In genomic region chr11:51521440-51521839, GRCm38 (mm10) we compare ENCODE assay signal across 23 mouse cellular contexts.
DNase-seq lines count a peak whose midpoint lies in the region; ATAC-seq and TF ChIP-seq lines count a peak whose summit lies in the region.
"Had no signal": no experiment of that assay in that cellular context is flagged by ENCODE, and none has a peak within 500 bp of the region (broad histone marks: within the 10 kb centered on the region; RNA-seq: fewer than 3 reads in every experiment).

No protein-coding gene starts in this region.

- TF ChIP-seq EP300 in heart, postnatal 0 days (IDR thresholded peaks at IDR 0.05; ENCODE audit: low read depth) = no peak

- peaks cover 3% of the 10 kb centered on the region; the same call in 1 of the 2 replicates for H3K4me1 ChIP-seq in heart, embryonic 11.5 days (ENCODE audit: control insufficient read depth, insufficient read depth, low read length)
- peaks cover 4 to 6% of the 10 kb centered on the region in 2 experiments; a peak in 2 of 4 replicates for H3K4me1 ChIP-seq in heart, embryonic 14.5 days (ENCODE audit: control insufficient read depth in 2 of 2, insufficient read depth in 2 of 2, low read length in 2 of 2)
- peaks cover 29% of the 10 kb centered on the region for H3K4me1 ChIP-seq in heart, embryonic 10.5 days
- no peaks in the 10 kb centered on the region; the same call in 1 of the 2 replicates for H3K4me1 ChIP-seq in heart, postnatal 0 days (ENCODE audit: control insufficient read depth, insufficient read depth)
- H3K4me1 ChIP-seq: forebrain, embryonic 13.5 days; hindbrain, embryonic 13.5 days had no signal

- H3K27me3 ChIP-seq in heart, embryonic 11.5 days (ENCODE audit: control insufficient read depth, insufficient read depth, low read length) = no peaks in the 10 kb centered on the region
- peaks cover 5% of the 10 kb centered on the region for H3K27me3 ChIP-seq in heart, embryonic 14.5 days (ENCODE audit: control insufficient read depth, insufficient read depth, low read length)
- peaks cover 21% of the 10 kb centered on the region; the same call in 1 of the 2 replicates for H3K27me3 ChIP-seq in heart, embryonic 10.5 days (ENCODE audit: insufficient read depth, poor library complexity, severe bottlenecking)
- H3K27me3 ChIP-seq in heart, postnatal 0 days (ENCODE audit: control insufficient read depth, insufficient read depth, low read length) = peaks cover 11% of the 10 kb centered on the region; the same call in 1 of the 2 replicates
- H3K27me3 ChIP-seq: forebrain, embryonic 13.5 days; hindbrain, embryonic 13.5 days; intestine, embryonic 15.5 days had no signal

- H3K9me3 ChIP-seq in heart, embryonic 11.5 days (replicated peaks; ENCODE audit: control insufficient read depth, low read length) = no peaks in the 10 kb centered on the region
- H3K9me3 ChIP-seq in heart, embryonic 14.5 days (ENCODE audit: control insufficient read depth, low read length) = no peaks in the 10 kb centered on the region
- no peaks in the 10 kb centered on the region for H3K9me3 ChIP-seq in heart, embryonic 10.5 days
- H3K9me3 ChIP-seq in heart, postnatal 0 days (replicated peaks; ENCODE audit: control insufficient read depth, low read length) = no peaks in the 10 kb centered on the region
- H3K9me3 ChIP-seq: forebrain, embryonic 10.5 days; forebrain, embryonic 13.5 days; hindbrain, embryonic 13.5 days; intestine, embryonic 15.5 days had no signal

- H3K9ac ChIP-seq in heart, embryonic 11.5 days (ENCODE audit: low read depth, low read length) = no peak overlapping the region
- H3K9ac ChIP-seq in heart, embryonic 14.5 days (ENCODE audit: low read length) = no peak overlapping the region
- H3K9ac ChIP-seq in heart, postnatal 0 days (replicated peaks; ENCODE audit: low read depth, low read length) = no peak overlapping the region
- H3K9ac ChIP-seq: forebrain, embryonic 13.5 days; hindbrain, embryonic 13.5 days; intestine, embryonic 15.5 days had no signal

- DNase-seq in heart, postnatal 25 days (ENCODE audit: low spot score) = no peak
- DNase-seq in heart, embryonic 10.5 days (ENCODE audit: low spot score) = no peak
- peak; percentile 61 for DNase-seq in heart, postnatal 0 days (ENCODE audit: low spot score)
- no peak for DNase-seq in heart, postnatal 10 days
- DNase-seq: adrenal gland, adult 8-10 months; adrenal gland, postnatal 36 days; cerebellum, adult 18-20 months; cerebellum, adult 9-10 months; cerebellum, postnatal 14 days; gastrocnemius, postnatal 10 days; gastrocnemius, postnatal 36 days; kidney, adult 11 months; kidney, adult 8-10 months had no signal

- ATAC-seq in heart, embryonic 11.5 days (replicated peaks; ENCODE audit: insufficient number of reproducible peaks, low FRiP score, low TSS enrichment) = 0 out of 2 replicates have a peak, but pooled peaks have one; percentile 63
- ATAC-seq in heart, embryonic 14.5 days (ENCODE audit: insufficient number of reproducible peaks, insufficient read depth, low FRiP score, low read depth) = peak; percentile 84
- ATAC-seq in heart, postnatal 0 days (ENCODE audit: insufficient read depth, low read depth) = peak; percentile 64
- ATAC-seq: activated CD4-positive, CD25-positive, alpha-beta regulatory T cell, adult 4 months; forebrain, embryonic 13.5 days; forebrain, embryonic 16.5 days; hindbrain, embryonic 16.5 days; intestine, embryonic 15.5 days had no signal

- no peak overlapping the region for H3K27ac ChIP-seq in heart, embryonic 11.5 days (ENCODE audit: low read depth, low read length)
- H3K27ac ChIP-seq in heart, embryonic 14.5 days (replicated peaks in 1 of 2; ENCODE audit: control insufficient read depth in 1 of 2, insufficient read depth in 1 of 2, low read depth in 2 of 2, low read length in 2 of 2) = peak overlapping the region; percentile 19 to 38; a peak in 1 of 4 replicates
- no peak overlapping the region for H3K27ac ChIP-seq in heart, embryonic 10.5 days
- H3K27ac ChIP-seq in heart, postnatal 0 days (ENCODE audit: low read depth) = no peak overlapping the region
- H3K27ac ChIP-seq: forebrain, embryonic 10.5 days; forebrain, embryonic 13.5 days; hindbrain, embryonic 10.5 days; hindbrain, embryonic 13.5 days; intestine, embryonic 15.5 days had no signal

- WGBS in heart, embryonic 11.5 days (ENCODE audit: insufficient replicate concordance) = 33% methylated on average over 3 of the region's 3 CpGs
- 22% methylated on average over 3 of the region's 3 CpGs for WGBS in heart, embryonic 14.5 days
- 38% methylated on average over 3 of the region's 3 CpGs for WGBS in heart, embryonic 10.5 days
- WGBS in heart, postnatal 0 days = 38% methylated on average over 3 of the region's 3 CpGs

- H3K4me2 ChIP-seq in heart, embryonic 11.5 days = no peak overlapping the region
- H3K4me2 ChIP-seq in heart, embryonic 14.5 days (ENCODE audit: low read length) = no peak overlapping the region
- H3K4me2 ChIP-seq in heart, postnatal 0 days (ENCODE audit: low read depth, low read length) = no peak overlapping the region
- H3K4me2 ChIP-seq: forebrain, embryonic 13.5 days; hindbrain, embryonic 13.5 days; intestine, embryonic 15.5 days had no signal

- H3K4me3 ChIP-seq in heart, embryonic 11.5 days (ENCODE audit: low read depth, low read length) = no peak overlapping the region
- H3K4me3 ChIP-seq in heart, embryonic 14.5 days (ENCODE audit: control insufficient read depth in 1 of 2, insufficient read depth in 1 of 2, low read depth in 1 of 2, low read length in 2 of 2) = no peak overlapping the region
- no peak overlapping the region for H3K4me3 ChIP-seq in heart, embryonic 10.5 days
- no peak overlapping the region for H3K4me3 ChIP-seq in heart, postnatal 0 days (ENCODE audit: low read depth, low read length)
- H3K4me3 ChIP-seq: forebrain, embryonic 10.5 days; forebrain, embryonic 13.5 days; hindbrain, embryonic 10.5 days; hindbrain, embryonic 13.5 days; intestine, embryonic 15.5 days had no signal

- intact Hi-C loops in heart, postnatal 25 days (cut with DNase I) = no loop called here
- intact Hi-C loops in heart, postnatal 10 days (cut with DNase I) = no loop called here

- H3K36me3 ChIP-seq in heart, embryonic 11.5 days (ENCODE audit: control insufficient read depth, insufficient read depth, low read length) = no peaks in the 10 kb centered on the region
- no peaks in the 10 kb centered on the region for H3K36me3 ChIP-seq in heart, embryonic 14.5 days (ENCODE audit: control insufficient read depth, insufficient read depth, low read length)
- H3K36me3 ChIP-seq in heart, embryonic 10.5 days = no peaks in the 10 kb centered on the region
- no peaks in the 10 kb centered on the region for H3K36me3 ChIP-seq in heart, postnatal 0 days (replicated peaks; ENCODE audit: control insufficient read depth, insufficient read depth, low read length)
- H3K36me3 ChIP-seq: forebrain, embryonic 10.5 days; hindbrain, embryonic 13.5 days; intestine, embryonic 15.5 days had no signal

- no peak for TF ChIP-seq CTCF in heart, postnatal 0 days (IDR thresholded peaks at IDR 0.05; ENCODE audit: low read depth)

Comparison
In these comparisons a context has a peak if more than half of its experiments do, and no peak if none do; other contexts are left out.
1. H3K27ac ChIP-seq: peak in heart, embryonic 14.5 days (2 of 2); none in heart, embryonic 11.5 days (single experiment), heart, embryonic 10.5 days (single experiment) and heart, postnatal 0 days (single experiment).
2. Peak in every context shown above with its lines, with median percentiles within 50 percentile points of each other: ATAC-seq.